Mouse (Mus musculus) ES-E14 (cell line): Measurements from ENCODE around the gene Zfp64. TPM values are rescaled to one million over a fixed set of nuclear protein-coding genes. Genes with fewer than 3 reads are reported as not detected.

Experiments used
- DNase-seq: peaks from one replicate; pipeline ENCODE4 v3.0.0-alpha.2; 2013; ENCODE audit warnings: low read depth, low spot score
- H3K27ac ChIP-seq: 2 replicates; pipeline ENCODE4 v1.5.1; 2012; ENCODE audit warnings: low read depth, mild to moderate bottlenecking, low read length, moderate library complexity, mixed read lengths; ENCODE audit not compliant: poor library complexity, insufficient read depth, severe bottlenecking
- H3K36me3 ChIP-seq: 2 replicates; pipeline ENCODE4 v1.6.1; 2012; ENCODE audit warnings: mild to moderate bottlenecking, low read length, moderate library complexity, mixed read lengths; ENCODE audit not compliant: control insufficient read depth, poor library complexity, insufficient read depth, severe bottlenecking
- H3K4me1 ChIP-seq, 2 experiments: fragments of 150-350 bp in 1 of 2; sonication (generic) in 1 of 2; 2 replicates each; pipeline ENCODE4 v1.6.1; 2012; ENCODE audit warnings: low read length in 2 of 2, mild to moderate bottlenecking in 1 of 2, mixed read lengths in 1 of 2; ENCODE audit not compliant: control insufficient read depth in 2 of 2, insufficient read depth in 2 of 2, poor library complexity in 1 of 2
- H3K4me3 ChIP-seq, 2 experiments: fragments of 150-350 bp in 1 of 2; sonication (generic) in 1 of 2; 2 replicates each; pipeline ENCODE4 v1.5.1; 2012; ENCODE audit warnings: low read length in 2 of 2, low read depth in 1 of 2, mild to moderate bottlenecking in 1 of 2, mixed read lengths in 1 of 2; ENCODE audit not compliant: insufficient read depth in 1 of 2, poor library complexity in 1 of 2, severe bottlenecking in 1 of 2
- H3K9ac ChIP-seq: 2 replicates; pipeline ENCODE4 v1.6.1; 2012; ENCODE audit warnings: low read depth, mild to moderate bottlenecking, low read length, mixed read lengths; ENCODE audit not compliant: poor library complexity, insufficient read depth, severe bottlenecking
- H3K9me3 ChIP-seq: fragments of 150-350 bp; sonication (generic); 2 replicates; pipeline ENCODE4 v1.6.1; 2012; ENCODE audit warnings: low read depth, mild to moderate bottlenecking, low read length; ENCODE audit not compliant: control insufficient read depth, insufficient read depth
- CHD2 ChIP-seq: IDR thresholded peaks from 2 replicates; pipeline ENCODE4 v1.6.1; 2014; ENCODE audit warnings: mild to moderate bottlenecking, low read depth, low read length, inconsistent platforms
- HCFC1 ChIP-seq: IDR thresholded peaks from 2 replicates; pipeline ENCODE4 v1.6.1; 2012; ENCODE audit warnings: low read length, inconsistent platforms, borderline replicate concordance; ENCODE audit not compliant: insufficient read depth
- MAFK ChIP-seq: IDR thresholded peaks from 2 replicates; pipeline ENCODE4 v1.6.1; 2014; ENCODE audit warnings: mild to moderate bottlenecking, low read depth, low read length, inconsistent platforms; ENCODE audit not compliant: insufficient read depth
- ZC3H11A ChIP-seq: IDR thresholded peaks from 2 replicates; pipeline ENCODE4 v1.6.1; 2012; ENCODE audit warnings: low read depth, mild to moderate bottlenecking, inconsistent platforms, low read length, borderline replicate concordance
- ZNF384 ChIP-seq: IDR thresholded peaks from 2 replicates; pipeline ENCODE4 v1.6.1; 2012; ENCODE audit warnings: low read depth, low read length, inconsistent platforms
- in situ Hi-C, 2 experiments: fragments of 600-800 bp; cut with MboI; formaldehyde crosslinking; loops; one replicate each; pipeline ENCODE4 v1.15.1; 2025; ENCODE audit warnings: low sequenced_read_pairs in 2 of 2, inconsistent platforms in 1 of 2; ENCODE audit not compliant: unreplicated experiment in 2 of 2
- total RNA-seq: library from RNA; depleted of rRNA; stranded (reverse); fragments of 300-350 nt; gene quantifications from 2 replicates; pipeline ENCODE4 v1.2.3, GENCODE M21; 2012

Gene Zfp64
- total RNA-seq, 1 experiment, result 54.4 TPM

GRCm38 (mm10) chr2:168979742-168980141 lies 24.4 kb upstream of the Zfp64 start:
- in situ Hi-C loops, result no loop called here

DNA sequence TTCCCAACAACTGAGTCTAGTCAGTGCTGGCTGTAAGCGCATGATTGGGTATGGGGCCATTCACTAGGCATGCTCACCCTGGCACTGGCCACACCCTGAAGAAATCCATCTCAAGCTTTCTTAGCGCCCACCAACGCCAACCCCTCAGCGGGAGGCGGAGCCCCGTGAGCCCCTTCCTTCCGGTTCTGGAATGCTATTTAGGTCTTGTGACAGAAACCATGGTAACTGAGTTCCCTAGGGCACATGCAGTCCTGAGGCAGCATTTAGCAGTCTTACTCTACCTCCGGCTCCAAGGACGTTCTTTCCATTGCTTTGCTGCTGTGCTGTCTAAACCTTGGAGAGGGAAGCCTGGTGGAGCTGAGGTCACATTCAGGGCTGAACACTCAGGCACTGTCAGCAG lies 22.6 kb upstream of the Zfp64 start:
- peak overlapping the region; percentile 27 to 42; a peak in 3 of 4 replicates for H3K4me3 ChIP-seq
- no peaks in the 10 kb centered on the region for H3K9me3 ChIP-seq
- H3K9ac ChIP-seq, result peak overlapping the region; percentile 56
- H3K36me3 ChIP-seq, result peaks cover 2% of the 10 kb centered on the region; the same call in 1 of the 2 replicates
- peak; percentile 71 for DNase-seq
- H3K4me1 ChIP-seq, result 0 out of 4 replicates have a peak, but pooled peaks cover 2 to 5% of the 10 kb centered on the region in 2 experiments
- in situ Hi-C loops, result no loop called here
- H3K27ac ChIP-seq, result peak overlapping the region; percentile 42
- TF ChIP-seq MAFK (0 out of 2 replicates have a peak, but pooled peaks have one; percentile 17), ZC3H11A (no peak), HCFC1 (no peak)

More at GRCm38 (mm10) chr2:168979742-168980141, 24.4 kb upstream of the Zfp64 start:
- peak; percentile 99 for TF ChIP-seq ZNF384
- TF ChIP-seq MAFK, result no peak
- no peak for TF ChIP-seq HCFC1
- peak; percentile 37; the same call in 1 of the 2 replicates for TF ChIP-seq ZC3H11A
- no peak for TF ChIP-seq CHD2
- no peaks in the 10 kb centered on the region for H3K9me3 ChIP-seq
- peak overlapping the region in 1 of 2 experiments; percentile 70; a peak in 1 of 4 replicates for H3K4me3 ChIP-seq
- H3K9ac ChIP-seq, result peak overlapping the region; percentile 71; the same call in 1 of the 2 replicates
- peak overlapping the region; percentile 45; the same call in 1 of the 2 replicates for H3K27ac ChIP-seq
- peak; percentile 76 for DNase-seq
- H3K36me3 ChIP-seq, result peaks cover 5% of the 10 kb centered on the region; the same call in 1 of the 2 replicates
- H3K4me1 ChIP-seq, result 0 out of 4 replicates have a peak, but pooled peaks cover 2 to 5% of the 10 kb centered on the region in 2 experiments

GRCm38 (mm10) chr2:168970131-168970530 lies 14.7 kb upstream of the Zfp64 start:
- H3K9me3 ChIP-seq, result no peaks in the 10 kb centered on the region
- H3K36me3 ChIP-seq, result peaks cover 3% of the 10 kb centered on the region; the same call in 1 of the 2 replicates
- DNase-seq, result no peak
- H3K4me1 ChIP-seq, result peaks cover 0 to 19% of the 10 kb centered on the region in 2 experiments; a peak in 2 of 4 replicates
- TF ChIP-seq ZC3H11A, result no peak
- no peak for TF ChIP-seq MAFK
- no peak for TF ChIP-seq ZNF384
- no peak for TF ChIP-seq HCFC1
- TF ChIP-seq CHD2, result no peak
- peak overlapping the region; percentile 43 to 55 for H3K4me3 ChIP-seq
- in situ Hi-C loops, result no loop called here
- H3K9ac ChIP-seq, result peak overlapping the region; percentile 68
- peak overlapping the region; percentile 30 for H3K27ac ChIP-seq

DNA sequence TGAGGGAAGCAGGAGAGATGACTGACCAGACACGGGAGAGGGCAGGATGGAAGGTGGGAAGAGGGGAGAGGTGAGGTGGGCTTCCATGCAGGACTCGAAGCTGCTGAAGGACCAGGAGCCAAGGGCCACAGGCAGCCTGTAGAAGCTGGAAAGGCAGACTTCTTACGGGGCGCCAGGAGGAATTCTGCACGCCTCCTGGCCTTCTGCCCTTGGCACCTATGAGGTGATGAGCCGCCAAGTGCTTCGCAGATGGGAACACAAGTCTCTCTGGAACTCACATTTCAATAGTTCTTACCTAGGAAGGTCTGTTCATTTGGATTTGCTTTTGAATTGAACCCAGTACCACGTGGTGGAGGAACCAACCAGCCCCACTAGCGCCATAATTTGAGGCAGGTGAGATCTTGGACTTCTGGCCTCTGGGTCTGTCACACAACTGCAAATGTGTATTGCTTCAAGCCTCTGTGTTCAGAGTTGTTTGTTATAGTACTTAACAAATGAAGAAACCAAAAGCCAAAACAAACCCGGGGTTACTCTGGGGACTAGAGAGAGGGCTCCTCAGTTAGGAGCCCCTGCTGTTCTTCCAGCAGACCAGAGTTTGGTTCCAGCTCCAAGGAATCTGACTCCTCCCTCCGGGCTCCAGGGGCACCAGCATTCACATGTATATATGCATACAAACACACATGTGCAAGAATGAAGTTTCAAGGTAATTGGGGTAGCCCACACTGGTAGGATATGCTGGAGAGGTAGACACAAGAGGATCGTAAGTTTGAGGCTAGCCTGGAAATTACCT lies 12.9 kb upstream of the Zfp64 start:
- Histone ChIP-seq H3K9me3 (no peaks in the 10 kb centered on the region), H3K4me1 (peaks cover 0 to 19% of the 10 kb centered on the region in 2 experiments; a peak in 2 of 4 replicates), H3K27ac (peak overlapping the region; percentile 33; the same call in 1 of the 2 replicates), H3K9ac (peak overlapping the region; percentile 35; the same call in 1 of the 2 replicates), H3K4me3 (peak overlapping the region in 1 of 2 experiments; percentile 39; a peak in 1 of 4 replicates), H3K36me3 (peaks cover 3% of the 10 kb centered on the region; the same call in 1 of the 2 replicates)
- no peak for TF ChIP-seq CHD2
- no peak for TF ChIP-seq MAFK
- no peak for TF ChIP-seq ZNF384
- TF ChIP-seq HCFC1, result no peak
- TF ChIP-seq ZC3H11A, result no peak
- in situ Hi-C loops, result no loop called here
- no peak for DNase-seq
